Mouse (Mus musculus) forebrain, postnatal 0 days (tissue): ENCODE measurements around the gene Cacna2d3. TPM values are rescaled to one million over a fixed set of nuclear protein-coding genes. Genes with fewer than 3 reads are reported as not detected.

Experiments
- ATAC-seq: fragments of 200-750 bp; cut with Nextera tagmentation; 2 replicates; pipeline ENCODE4 v1.8.0; 2017; ENCODE audit warnings: mild to moderate bottlenecking, moderate library complexity
- DNase-seq: peaks from one replicate; pipeline ENCODE4 v3.0.0-alpha.2; 2015
- H3K27ac ChIP-seq: fragments of 300-500 bp; sonication (generic); 2 replicates; pipeline ENCODE4 v1.5.1; 2014; ENCODE audit warnings: low read depth, mild to moderate bottlenecking, antibody characterized with exemption, low read length, moderate library complexity, mixed read lengths
- H3K27me3 ChIP-seq: fragments of 300-500 bp; sonication (generic); 2 replicates; pipeline ENCODE4 v1.6.1; 2014; ENCODE audit warnings: mild to moderate bottlenecking, low read length, mixed read lengths; ENCODE audit not compliant: insufficient read depth
- H3K36me3 ChIP-seq: fragments of 300-500 bp; sonication (generic); 2 replicates; pipeline ENCODE4 v1.6.1; 2014; ENCODE audit warnings: mild to moderate bottlenecking, moderate library complexity; ENCODE audit not compliant: insufficient read depth
- H3K4me1 ChIP-seq: fragments of 300-500 bp; sonication (generic); 2 replicates; pipeline ENCODE4 v1.6.1; 2014; ENCODE audit warnings: antibody characterized with exemption; ENCODE audit not compliant: insufficient read depth
- H3K4me2 ChIP-seq: fragments of 300-500 bp; sonication (generic); 2 replicates; pipeline ENCODE4 v1.6.1; 2014; ENCODE audit warnings: low read depth, mild to moderate bottlenecking, moderate library complexity
- H3K4me3 ChIP-seq: fragments of 300-500 bp; sonication (generic); 2 replicates; pipeline ENCODE4 v1.5.1; 2014; ENCODE audit warnings: low read depth, low read length, mixed read lengths
- H3K9ac ChIP-seq: fragments of 300-500 bp; sonication (generic); 2 replicates; pipeline ENCODE4 v1.6.1; 2014; ENCODE audit warnings: mild to moderate bottlenecking
- H3K9me3 ChIP-seq: fragments of 300-500 bp; sonication (generic); 2 replicates; pipeline ENCODE4 v1.6.1; 2016; ENCODE audit warnings: low read length
- CTCF ChIP-seq: sonication (generic); IDR thresholded peaks from 2 replicates; pipeline ENCODE4 v1.5.1; 2016; ENCODE audit warnings: antibody characterized with exemption, control low read depth, low read depth
- WGBS: fragments of 180-500 bp; shearing (Covaris S2); extraction: QIAGEN DNeasy Blood & Tissue Kit; methylation state at CpG from one replicate; pipeline ENCODE4 v1.1.7; 2014; 5-methylcytosine and 5-hydroxymethylcytosine counted together
- polyA plus RNA-seq: library from polyadenylated mRNA; unstranded; fragments of >200 nt; fragmentation: Nextera tagmentation; extraction: Ambion mirVana; gene quantifications from 2 replicates; pipeline ENCODE4 v1.2.1, GENCODE M21; 2015
- total RNA-seq: library from RNA; depleted of rRNA; stranded (reverse); fragments of >200 nt; gene quantifications from 2 replicates; pipeline ENCODE4 v1.2.3, GENCODE M21; 2014

Gene Cacna2d3
- total and polyA plus RNA-seq, 2 experiments from 2014 or later: 28.1 to 37.7 TPM

GRCm38 (mm10) chr14:29005228-29005840 lies 716.3 kb downstream of the Cacna2d3 start:
- Histone ChIP-seq H3K4me3 (no peak overlapping the region), H3K27ac (no peak overlapping the region), H3K9me3 (no peaks in the 10 kb centered on the region), H3K9ac (no peak overlapping the region), H3K36me3 (no peaks in the 10 kb centered on the region), H3K27me3 (no peaks in the 10 kb centered on the region), H3K4me1 (no peaks in the 10 kb centered on the region), H3K4me2 (no peak overlapping the region)
- TF ChIP-seq CTCF: no peak
- DNase-seq: no peak
- no peak for ATAC-seq
- WGBS: 81% methylated on average over 5 of the region's 5 CpGs

GRCm38 (mm10) chr14:28996569-28996968 lies 725.1 kb downstream of the Cacna2d3 start:
- DNase-seq (no peak), ATAC-seq (no peak)
- H3K4me2 ChIP-seq: no peak overlapping the region
- H3K9ac ChIP-seq: no peak overlapping the region
- WGBS: 96% methylated on average over 3 of the region's 3 CpGs
- H3K4me3 ChIP-seq: no peak overlapping the region
- H3K4me1 ChIP-seq: no peaks in the 10 kb centered on the region
- no peaks in the 10 kb centered on the region for H3K27me3 ChIP-seq
- TF ChIP-seq CTCF: no peak
- no peaks in the 10 kb centered on the region for H3K9me3 ChIP-seq
- no peak overlapping the region for H3K27ac ChIP-seq
- H3K36me3 ChIP-seq: no peaks in the 10 kb centered on the region

- Histone ChIP-seq H3K9me3 (no peaks in the 10 kb centered on the region), H3K36me3 (no peaks in the 10 kb centered on the region), H3K27ac (no peak overlapping the region), H3K27me3 (no peaks in the 10 kb centered on the region), H3K4me2 (no peak overlapping the region), H3K4me1 (no peaks in the 10 kb centered on the region), H3K9ac (no peak overlapping the region), H3K4me3 (no peak overlapping the region)
- DNase-seq (no peak), ATAC-seq (no peak)
- WGBS: 78% methylated on average over 7 of the region's 7 CpGs
- no peak for TF ChIP-seq CTCF
Observed at GRCm38 (mm10) chr14:28988211-28988900, 733.3 kb downstream of the Cacna2d3 start.

GRCm38 (mm10) chr14:28984276-28984675 lies 737.4 kb downstream of the Cacna2d3 start:
- 90% methylated on average over 2 of the region's 2 CpGs for WGBS
- H3K4me1 ChIP-seq: no peaks in the 10 kb centered on the region
- H3K4me2 ChIP-seq: no peak overlapping the region
- no peak for TF ChIP-seq CTCF
- no peaks in the 10 kb centered on the region for H3K27me3 ChIP-seq
- no peak for DNase-seq
- H3K9ac ChIP-seq: no peak overlapping the region
- no peaks in the 10 kb centered on the region for H3K9me3 ChIP-seq
- no peak overlapping the region for H3K27ac ChIP-seq
- H3K4me3 ChIP-seq: no peak overlapping the region
- ATAC-seq: no peak
- H3K36me3 ChIP-seq: no peaks in the 10 kb centered on the region

GRCm38 (mm10) chr14:28980482-28980881 lies 741.2 kb downstream of the Cacna2d3 start:
- Histone ChIP-seq H3K4me1 (no peaks in the 10 kb centered on the region), H3K4me2 (no peak overlapping the region), H3K27ac (no peak overlapping the region), H3K9me3 (no peaks in the 10 kb centered on the region), H3K36me3 (no peaks in the 10 kb centered on the region), H3K27me3 (no peaks in the 10 kb centered on the region), H3K9ac (no peak overlapping the region), H3K4me3 (no peak overlapping the region)
- DNase-seq: peak; percentile 19
- peak; percentile 47 for TF ChIP-seq CTCF
- no peak for ATAC-seq
- 31% methylated on average over 3 of the region's 3 CpGs for WGBS

GRCm38 (mm10) chr14:28979230-28979629 lies 742.4 kb downstream of the Cacna2d3 start:
- no peak for TF ChIP-seq CTCF
- Histone ChIP-seq H3K4me2 (no peak overlapping the region), H3K36me3 (no peaks in the 10 kb centered on the region), H3K27me3 (no peaks in the 10 kb centered on the region), H3K27ac (no peak overlapping the region), H3K4me3 (no peak overlapping the region), H3K4me1 (no peaks in the 10 kb centered on the region), H3K9me3 (no peaks in the 10 kb centered on the region), H3K9ac (no peak overlapping the region)
- WGBS: 84% methylated on average over 2 of the region's 2 CpGs
- ATAC-seq: no peak
- DNase-seq: no peak

GRCm38 (mm10) chr14:28972620-28973019 lies 749.0 kb downstream of the Cacna2d3 start:
- ATAC-seq (no peak), DNase-seq (no peak)
- no peaks in the 10 kb centered on the region for H3K27me3 ChIP-seq
- no peak for TF ChIP-seq CTCF
- no peak overlapping the region for H3K4me3 ChIP-seq
- H3K36me3 ChIP-seq: no peaks in the 10 kb centered on the region
- 19% methylated on average over 5 of the region's 5 CpGs for WGBS
- H3K27ac ChIP-seq: no peak overlapping the region
- H3K4me2 ChIP-seq: no peak overlapping the region
- no peaks in the 10 kb centered on the region for H3K4me1 ChIP-seq
- H3K9me3 ChIP-seq: no peaks in the 10 kb centered on the region
- no peak overlapping the region for H3K9ac ChIP-seq
